Mouse (Mus musculus): ENCODE measurements around the gene Agl. TPM values are rescaled to one million over a fixed set of nuclear protein-coding genes. Genes with fewer than 3 reads are reported as not detected.

Agl gene
- polyA plus RNA-seq, 1 experiment, result 8.9 TPM

- Histone ChIP-seq H3K27ac (ENCODE audit: control insufficient read depth, insufficient read depth, low read length) (no peak overlapping the region), H3K36me3 (ENCODE audit: control insufficient read depth, insufficient read depth, low read length) (no peaks in the 10 kb centered on the region), H3K27me3 (ENCODE audit: control insufficient read depth, insufficient read depth, low read length) (no peaks in the 10 kb centered on the region), H3K4me1 (replicated peaks; ENCODE audit: control insufficient read depth, insufficient read depth, low read length) (no peaks in the 10 kb centered on the region), H3K4me3 (ENCODE audit: control insufficient read depth, insufficient read depth, low read length) (no peak overlapping the region)
- WGBS, result 80% methylated on average over 10 of the region's 10 CpGs
- DNase-seq, result no peak
- TF ChIP-seq CTCF (IDR thresholded peaks at IDR 0.05; ENCODE audit: borderline replicate concordance, control insufficient read depth, extremely low read depth, insufficient read depth, low read length, poor library complexity) (no peak), POLR2A (IDR thresholded peaks at IDR 0.05; ENCODE audit: control insufficient read depth, extremely low read depth, insufficient read depth, low read length, poor library complexity) (no peak)
Measured at GRCm38 (mm10) chr3:116844880-116845579, 37.1 kb upstream of the Agl start.

GRCm38 (mm10) chr3:116841311-116841710, 33.3 kb upstream of the Agl start:
- no peak for TF ChIP-seq CTCF (IDR thresholded peaks at IDR 0.05; ENCODE audit: borderline replicate concordance, control insufficient read depth, extremely low read depth, insufficient read depth, low read length, poor library complexity)
- no peak for TF ChIP-seq POLR2A (IDR thresholded peaks at IDR 0.05; ENCODE audit: control insufficient read depth, extremely low read depth, insufficient read depth, low read length, poor library complexity)
- no peak overlapping the region for H3K27ac ChIP-seq (ENCODE audit: control insufficient read depth, insufficient read depth, low read length)
- 93% methylated on average over 2 of the region's 2 CpGs for WGBS
- no peak overlapping the region for H3K4me3 ChIP-seq (ENCODE audit: control insufficient read depth, insufficient read depth, low read length)
- no peaks in the 10 kb centered on the region for H3K4me1 ChIP-seq (replicated peaks; ENCODE audit: control insufficient read depth, insufficient read depth, low read length)
- no peaks in the 10 kb centered on the region for H3K27me3 ChIP-seq (ENCODE audit: control insufficient read depth, insufficient read depth, low read length)
- no peak for DNase-seq
- H3K36me3 ChIP-seq (ENCODE audit: control insufficient read depth, insufficient read depth, low read length), result no peaks in the 10 kb centered on the region

- Histone ChIP-seq H3K27ac (ENCODE audit: control insufficient read depth, insufficient read depth, low read length) (no peak overlapping the region), H3K36me3 (ENCODE audit: control insufficient read depth, insufficient read depth, low read length) (no peaks in the 10 kb centered on the region), H3K4me3 (ENCODE audit: control insufficient read depth, insufficient read depth, low read length) (no peak overlapping the region), H3K27me3 (ENCODE audit: control insufficient read depth, insufficient read depth, low read length) (no peaks in the 10 kb centered on the region), H3K4me1 (replicated peaks; ENCODE audit: control insufficient read depth, insufficient read depth, low read length) (peaks cover 3% of the 10 kb centered on the region; the same call in 1 of the 2 replicates)
- WGBS, result 86% methylated on average over 23 of the region's 23 CpGs
- DNase-seq, result no peak
- TF ChIP-seq CTCF (IDR thresholded peaks at IDR 0.05; ENCODE audit: borderline replicate concordance, control insufficient read depth, extremely low read depth, insufficient read depth, low read length, poor library complexity) (no peak), POLR2A (IDR thresholded peaks at IDR 0.05; ENCODE audit: control insufficient read depth, extremely low read depth, insufficient read depth, low read length, poor library complexity) (no peak)
Measured at GRCm38 (mm10) chr3:116836681-116837475, 28.9 kb upstream of the Agl start.

- H3K36me3 ChIP-seq (ENCODE audit: control insufficient read depth, insufficient read depth, low read length), result no peaks in the 10 kb centered on the region
- H3K4me3 ChIP-seq (ENCODE audit: control insufficient read depth, insufficient read depth, low read length), result peak overlapping the region; percentile 48
- 26% methylated on average over 21 of the region's 21 CpGs for WGBS
- peak; percentile 83 for DNase-seq
- peaks cover 3% of the 10 kb centered on the region; the same call in 1 of the 2 replicates for H3K4me1 ChIP-seq (replicated peaks; ENCODE audit: control insufficient read depth, insufficient read depth, low read length)
- H3K27me3 ChIP-seq (ENCODE audit: control insufficient read depth, insufficient read depth, low read length), result no peaks in the 10 kb centered on the region
- TF ChIP-seq POLR2A (IDR thresholded peaks at IDR 0.05; ENCODE audit: control insufficient read depth, extremely low read depth, insufficient read depth, low read length, poor library complexity) (no peak), CTCF (IDR thresholded peaks at IDR 0.05; ENCODE audit: borderline replicate concordance, control insufficient read depth, extremely low read depth, insufficient read depth, low read length, poor library complexity) (no peak)
- H3K27ac ChIP-seq (ENCODE audit: control insufficient read depth, insufficient read depth, low read length), result peak overlapping the region; percentile 1; the same call in 1 of the 2 replicates
Measured at GRCm38 (mm10) chr3:116835770-116836680, 28.1 kb upstream of the Agl start.

GRCm38 (mm10) chr3:116835350-116835749, 27.4 kb upstream of the Agl start:
- Histone ChIP-seq H3K36me3 (ENCODE audit: control insufficient read depth, insufficient read depth, low read length) (no peaks in the 10 kb centered on the region), H3K4me3 (ENCODE audit: control insufficient read depth, insufficient read depth, low read length) (0 out of 2 replicates have a peak overlapping the region, but pooled peaks have one; percentile 48), H3K27me3 (ENCODE audit: control insufficient read depth, insufficient read depth, low read length) (no peaks in the 10 kb centered on the region), H3K27ac (ENCODE audit: control insufficient read depth, insufficient read depth, low read length) (no peak overlapping the region), H3K4me1 (replicated peaks; ENCODE audit: control insufficient read depth, insufficient read depth, low read length) (peaks cover 3% of the 10 kb centered on the region; the same call in 1 of the 2 replicates)
- no peak for TF ChIP-seq CTCF (IDR thresholded peaks at IDR 0.05; ENCODE audit: borderline replicate concordance, control insufficient read depth, extremely low read depth, insufficient read depth, low read length, poor library complexity)
- no peak for TF ChIP-seq POLR2A (IDR thresholded peaks at IDR 0.05; ENCODE audit: control insufficient read depth, extremely low read depth, insufficient read depth, low read length, poor library complexity)
- WGBS, result 27% methylated on average over 4 of the region's 4 CpGs
- no peak for DNase-seq

GRCm38 (mm10) chr3:116834241-116834640, 26.3 kb upstream of the Agl start:
- DNase-seq, result no peak
- WGBS, result 96% methylated on average over 6 of the region's 6 CpGs
- peaks cover 3% of the 10 kb centered on the region; the same call in 1 of the 2 replicates for H3K4me1 ChIP-seq (replicated peaks; ENCODE audit: control insufficient read depth, insufficient read depth, low read length)
- H3K27me3 ChIP-seq (ENCODE audit: control insufficient read depth, insufficient read depth, low read length), result no peaks in the 10 kb centered on the region
- H3K4me3 ChIP-seq (ENCODE audit: control insufficient read depth, insufficient read depth, low read length), result no peak overlapping the region
- H3K36me3 ChIP-seq (ENCODE audit: control insufficient read depth, insufficient read depth, low read length), result no peaks in the 10 kb centered on the region
- no peak overlapping the region for H3K27ac ChIP-seq (ENCODE audit: control insufficient read depth, insufficient read depth, low read length)
- no peak for TF ChIP-seq CTCF (IDR thresholded peaks at IDR 0.05; ENCODE audit: borderline replicate concordance, control insufficient read depth, extremely low read depth, insufficient read depth, low read length, poor library complexity)
- TF ChIP-seq POLR2A (IDR thresholded peaks at IDR 0.05; ENCODE audit: control insufficient read depth, extremely low read depth, insufficient read depth, low read length, poor library complexity), result no peak

Data from thymus, adult 2 months (tissue).